Mouse (Mus musculus) forebrain, embryonic 12.5 days (tissue): ENCODE measurements around the gene Vsnl1. TPM values are rescaled to one million over a fixed set of nuclear protein-coding genes. Genes with fewer than 3 reads are reported as not detected.

Source experiments
- ATAC-seq: fragments of 200-750 bp; cut with Nextera tagmentation; 2 replicates; pipeline ENCODE4 v1.8.0; 2017; ENCODE audit warnings: moderate TSS enrichment; ENCODE audit not compliant: low FRiP score
- H3K27ac ChIP-seq: fragments of 300-500 bp; sonication (generic); 2 replicates; pipeline ENCODE4 v1.5.1; 2016; ENCODE audit warnings: mild to moderate bottlenecking
- H3K27me3 ChIP-seq: fragments of 300-500 bp; sonication (generic); 2 replicates; pipeline ENCODE4 v1.6.1; 2016; ENCODE audit warnings: mild to moderate bottlenecking
- H3K36me3 ChIP-seq: fragments of 300-500 bp; sonication (generic); replicated peaks from 2 replicates; pipeline ENCODE4 v1.6.1; 2016; ENCODE audit warnings: mild to moderate bottlenecking
- H3K4me1 ChIP-seq: fragments of 300-500 bp; sonication (generic); 2 replicates; pipeline ENCODE4 v1.6.1; 2016
- H3K4me2 ChIP-seq: fragments of 300-500 bp; sonication (generic); 2 replicates; pipeline ENCODE4 v1.6.1; 2016; ENCODE audit warnings: mild to moderate bottlenecking, moderate library complexity
- H3K4me3 ChIP-seq: fragments of 300-500 bp; sonication (generic); replicated peaks from 2 replicates; pipeline ENCODE4 v1.5.1; 2016; ENCODE audit warnings: mild to moderate bottlenecking
- H3K9ac ChIP-seq: fragments of 300-500 bp; sonication (generic); 2 replicates; pipeline ENCODE4 v1.6.1; 2016; ENCODE audit warnings: mild to moderate bottlenecking
- H3K9me3 ChIP-seq: fragments of 300-500 bp; sonication (generic); 2 replicates; pipeline ENCODE4 v1.6.1; 2016
- whole genome bisulfite sequencing: fragments of 180-500 bp; shearing (Covaris S2); methylation state at CpG from one replicate; pipeline ENCODE4 v1.1.7; 2016; 5-methylcytosine and 5-hydroxymethylcytosine counted together
- polyA plus RNA-seq: library from polyadenylated mRNA; unstranded; fragments of >200 nt; fragmentation: Nextera tagmentation; extraction: Ambion mirVana; gene quantifications from 2 replicates; pipeline ENCODE4 v1.2.1, GENCODE M21; 2016

Vsnl1 gene
- polyA plus RNA-seq, 1 experiment from 2014 or later = 1.6 TPM

DNA sequence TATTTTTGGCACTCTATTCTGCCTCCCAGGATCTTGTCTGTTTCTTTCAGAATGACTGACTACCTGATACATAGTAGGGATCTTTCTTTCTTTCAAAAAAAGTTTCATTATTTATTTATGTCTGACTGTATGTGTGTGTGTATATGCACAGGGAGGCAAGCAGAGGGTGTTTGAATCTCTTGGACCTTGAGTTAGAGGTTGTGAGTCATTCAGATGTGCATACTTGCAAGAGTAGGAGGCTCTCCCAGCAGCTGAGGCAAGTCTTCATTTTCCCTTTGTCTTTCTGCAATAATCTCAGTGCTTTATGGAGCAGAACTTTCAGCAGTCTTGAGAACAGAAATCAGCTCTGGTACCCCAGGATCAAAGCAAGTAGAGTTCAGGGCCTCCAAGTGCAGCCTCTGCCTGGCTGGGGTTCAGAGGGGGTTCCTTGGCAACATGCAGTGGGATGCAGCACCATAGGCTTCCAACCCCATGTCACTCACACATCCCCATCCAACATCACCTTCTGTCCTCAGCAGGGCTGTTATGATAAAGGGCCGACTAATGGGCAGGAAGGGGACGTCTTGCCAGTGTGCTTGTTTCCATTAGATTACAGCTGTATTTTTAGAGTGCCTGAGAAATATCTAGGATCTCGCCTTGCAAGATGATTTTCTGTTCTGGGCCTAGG, 69.2 kb downstream of the Vsnl1 start:
- H3K9me3 ChIP-seq = no peaks in the 10 kb centered on the region
- no peaks in the 10 kb centered on the region for H3K36me3 ChIP-seq
- no peak overlapping the region for H3K9ac ChIP-seq
- no peak overlapping the region for H3K27ac ChIP-seq
- H3K4me3 ChIP-seq = no peak overlapping the region
- 76% methylated on average over 3 of the region's 3 CpGs for WGBS
- H3K4me1 ChIP-seq = no peaks in the 10 kb centered on the region
- no peak for ATAC-seq
- no peaks in the 10 kb centered on the region for H3K27me3 ChIP-seq
- H3K4me2 ChIP-seq = no peak overlapping the region

GRCm38 (mm10) chr12:11364870-11365269, 71.5 kb downstream of the Vsnl1 start:
- H3K27ac ChIP-seq = no peak overlapping the region
- H3K4me1 ChIP-seq = no peaks in the 10 kb centered on the region
- H3K36me3 ChIP-seq = no peaks in the 10 kb centered on the region
- no peak overlapping the region for H3K4me3 ChIP-seq
- no peak for ATAC-seq
- H3K9me3 ChIP-seq = no peaks in the 10 kb centered on the region
- H3K27me3 ChIP-seq = no peaks in the 10 kb centered on the region
- WGBS = 71% methylated on average over 6 of the region's 6 CpGs
- no peak overlapping the region for H3K9ac ChIP-seq
- no peak overlapping the region for H3K4me2 ChIP-seq

DNA sequence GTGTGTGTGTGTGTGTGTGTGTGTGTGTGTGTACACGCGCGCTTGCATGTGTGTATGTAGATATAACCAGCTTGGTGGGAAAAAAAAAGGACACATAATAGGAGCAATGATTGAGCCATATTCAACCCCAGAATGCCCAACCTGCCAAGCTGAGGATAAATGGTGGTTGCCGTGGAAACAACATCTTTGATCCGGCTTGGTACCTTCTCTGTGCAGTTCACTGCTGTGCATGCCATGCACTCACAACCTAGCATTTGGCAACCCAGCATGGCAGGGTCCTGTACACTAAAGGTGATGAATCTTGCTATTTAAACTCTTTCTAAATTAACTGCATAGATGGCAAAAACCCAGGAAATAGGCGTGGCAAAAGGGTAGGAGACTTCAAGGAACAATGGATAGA, 74.0 kb downstream of the Vsnl1 start:
- Histone ChIP-seq H3K4me1 (no peaks in the 10 kb centered on the region), H3K27me3 (no peaks in the 10 kb centered on the region), H3K36me3 (no peaks in the 10 kb centered on the region), H3K4me2 (no peak overlapping the region), H3K4me3 (no peak overlapping the region), H3K9ac (no peak overlapping the region), H3K9me3 (no peaks in the 10 kb centered on the region), H3K27ac (no peak overlapping the region)
- 83% methylated on average over 6 of the region's 6 CpGs for WGBS
- no peak for ATAC-seq

DNA sequence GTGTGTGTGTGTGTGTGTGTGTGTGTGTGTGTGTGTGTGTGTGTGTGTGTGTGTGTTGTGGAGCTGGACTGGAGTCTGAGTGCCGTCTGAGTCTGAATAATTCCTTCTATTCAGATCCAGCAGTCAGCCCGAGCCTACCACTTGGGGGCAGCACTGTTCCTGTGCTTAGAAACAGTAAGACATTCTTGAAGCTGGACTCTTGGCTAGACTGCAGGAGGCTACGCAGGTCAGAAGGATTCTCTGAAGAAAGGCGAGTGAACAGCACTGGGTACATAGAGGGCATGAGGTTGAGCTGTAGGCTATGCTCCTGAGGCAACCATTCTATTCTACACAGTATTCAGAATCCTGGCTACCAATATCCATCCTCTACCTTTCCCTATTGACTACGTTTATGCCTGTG, 85.5 kb downstream of the Vsnl1 start:
- peak; percentile 63; the same call in 1 of the 2 replicates for ATAC-seq

DNA sequence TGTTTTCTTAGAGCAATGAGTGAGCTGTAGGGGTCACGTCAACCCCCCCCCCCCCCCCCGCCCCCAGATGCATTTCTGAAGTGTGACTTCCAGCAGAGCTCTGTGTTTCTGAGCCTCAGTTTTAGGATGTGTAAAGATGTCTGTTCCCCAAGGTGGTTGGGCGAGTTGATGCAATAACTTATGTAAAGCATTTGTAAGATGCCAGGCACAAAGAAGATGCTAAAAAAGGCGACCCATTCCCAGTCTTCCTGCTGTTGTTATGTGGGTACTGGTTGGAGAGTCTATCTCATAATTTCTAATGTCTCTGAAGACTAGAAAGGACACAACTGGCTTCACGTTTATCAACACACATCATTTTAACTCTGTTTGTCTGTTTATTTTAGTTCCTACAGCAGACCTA, 86.5 kb downstream of the Vsnl1 start:
- H3K36me3 ChIP-seq = no peaks in the 10 kb centered on the region
- H3K9me3 ChIP-seq = no peaks in the 10 kb centered on the region
- no peak overlapping the region for H3K4me2 ChIP-seq
- H3K27ac ChIP-seq = no peak overlapping the region
- no peaks in the 10 kb centered on the region for H3K27me3 ChIP-seq
- H3K4me1 ChIP-seq = peaks cover 5% of the 10 kb centered on the region; the same call in 1 of the 2 replicates
- H3K9ac ChIP-seq = no peak overlapping the region
- no peak for ATAC-seq
- H3K4me3 ChIP-seq = no peak overlapping the region
- 57% methylated on average over 5 of the region's 5 CpGs for WGBS

More for the DNA sequence above, 85.5 kb downstream of the Vsnl1 start:
- Histone ChIP-seq H3K9me3 (no peaks in the 10 kb centered on the region), H3K9ac (no peak overlapping the region), H3K4me3 (no peak overlapping the region), H3K27me3 (no peaks in the 10 kb centered on the region), H3K27ac (no peak overlapping the region), H3K4me2 (no peak overlapping the region), H3K4me1 (peaks cover 5% of the 10 kb centered on the region; the same call in 1 of the 2 replicates), H3K36me3 (no peaks in the 10 kb centered on the region)
- WGBS = 35% methylated on average over 5 of the region's 5 CpGs

GRCm38 (mm10) chr12:11348423-11348822, 88.0 kb downstream of the Vsnl1 start:
- H3K36me3 ChIP-seq = no peaks in the 10 kb centered on the region
- ATAC-seq = no peak
- WGBS = 5% methylated on average over 1 of the region's 1 CpGs

GRCm38 (mm10) chr12:11345963-11346362, 90.5 kb downstream of the Vsnl1 start:
- Histone ChIP-seq H3K4me3 (no peak overlapping the region), H3K9me3 (no peaks in the 10 kb centered on the region), H3K27me3 (no peaks in the 10 kb centered on the region), H3K27ac (no peak overlapping the region), H3K36me3 (no peaks in the 10 kb centered on the region), H3K4me1 (peaks cover 5% of the 10 kb centered on the region; the same call in 1 of the 2 replicates), H3K9ac (no peak overlapping the region), H3K4me2 (no peak overlapping the region)
- ATAC-seq = no peak
- 83% methylated on average over 2 of the region's 2 CpGs for WGBS

More at GRCm38 (mm10) chr12:11348423-11348822, 88.0 kb downstream of the Vsnl1 start:
- Histone ChIP-seq H3K4me3 (no peak overlapping the region), H3K27ac (no peak overlapping the region), H3K4me2 (no peak overlapping the region), H3K9me3 (no peaks in the 10 kb centered on the region), H3K9ac (no peak overlapping the region), H3K4me1 (peaks cover 5% of the 10 kb centered on the region; the same call in 1 of the 2 replicates), H3K27me3 (no peaks in the 10 kb centered on the region)

- H3K27ac ChIP-seq = no peak overlapping the region
- 81% methylated on average over 6 of the region's 6 CpGs for WGBS
- H3K4me2 ChIP-seq = no peak overlapping the region
- no peaks in the 10 kb centered on the region for H3K9me3 ChIP-seq
- H3K4me1 ChIP-seq = no peaks in the 10 kb centered on the region
- no peaks in the 10 kb centered on the region for H3K36me3 ChIP-seq
- no peak overlapping the region for H3K4me3 ChIP-seq
- ATAC-seq = no peak
- no peak overlapping the region for H3K9ac ChIP-seq
- no peaks in the 10 kb centered on the region for H3K27me3 ChIP-seq
Observed at GRCm38 (mm10) chr12:11342020-11342600, 94.3 kb downstream of the Vsnl1 start.

- H3K9ac ChIP-seq = no peak overlapping the region
- ATAC-seq = no peak
- no peak overlapping the region for H3K4me3 ChIP-seq
- H3K27me3 ChIP-seq = no peaks in the 10 kb centered on the region
- no peaks in the 10 kb centered on the region for H3K9me3 ChIP-seq
- H3K4me2 ChIP-seq = no peak overlapping the region
- H3K36me3 ChIP-seq = no peaks in the 10 kb centered on the region
- H3K4me1 ChIP-seq = no peaks in the 10 kb centered on the region
- WGBS = 90% methylated on average over 2 of the region's 2 CpGs
- no peak overlapping the region for H3K27ac ChIP-seq
Observed at GRCm38 (mm10) chr12:11338251-11338650, 98.2 kb downstream of the Vsnl1 start.

DNA sequence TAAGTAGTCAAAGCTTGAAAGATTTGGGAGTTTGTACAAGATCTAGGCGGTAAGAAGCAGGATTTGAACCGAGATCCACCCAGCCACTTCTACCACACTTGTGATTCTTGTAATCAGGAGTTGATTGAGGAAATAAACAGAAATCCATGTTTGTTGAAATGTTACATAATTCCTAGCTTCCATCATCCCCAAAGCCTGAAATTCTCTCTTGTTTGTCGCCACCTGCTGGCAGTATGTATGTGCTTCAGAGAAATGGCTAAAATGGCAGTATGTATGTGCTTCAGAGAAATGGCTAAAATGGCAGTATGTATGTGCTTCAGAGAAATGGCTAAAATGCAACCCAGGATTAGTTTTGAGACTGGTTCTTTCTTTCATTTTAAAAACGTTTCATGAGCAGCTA, 99.6 kb downstream of the Vsnl1 start:
- no peaks in the 10 kb centered on the region for H3K4me1 ChIP-seq
- H3K9me3 ChIP-seq = no peaks in the 10 kb centered on the region
- no peak overlapping the region for H3K4me2 ChIP-seq
- H3K36me3 ChIP-seq = no peaks in the 10 kb centered on the region
- no peak overlapping the region for H3K27ac ChIP-seq
- H3K9ac ChIP-seq = no peak overlapping the region
- H3K27me3 ChIP-seq = no peaks in the 10 kb centered on the region
- no peak for ATAC-seq
- 46% methylated on average over 4 of the region's 4 CpGs for WGBS
- no peak overlapping the region for H3K4me3 ChIP-seq

- no peak overlapping the region for H3K4me2 ChIP-seq
- no peaks in the 10 kb centered on the region for H3K36me3 ChIP-seq
- H3K4me3 ChIP-seq = no peak overlapping the region
- no peak for ATAC-seq
- 80% methylated on average over 3 of the region's 3 CpGs for WGBS
- H3K9ac ChIP-seq = no peak overlapping the region
- H3K27ac ChIP-seq = no peak overlapping the region
- no peaks in the 10 kb centered on the region for H3K27me3 ChIP-seq
- no peaks in the 10 kb centered on the region for H3K4me1 ChIP-seq
- H3K9me3 ChIP-seq = no peaks in the 10 kb centered on the region
Observed at GRCm38 (mm10) chr12:11326483-11326882, 109.9 kb downstream of the Vsnl1 start.

DNA sequence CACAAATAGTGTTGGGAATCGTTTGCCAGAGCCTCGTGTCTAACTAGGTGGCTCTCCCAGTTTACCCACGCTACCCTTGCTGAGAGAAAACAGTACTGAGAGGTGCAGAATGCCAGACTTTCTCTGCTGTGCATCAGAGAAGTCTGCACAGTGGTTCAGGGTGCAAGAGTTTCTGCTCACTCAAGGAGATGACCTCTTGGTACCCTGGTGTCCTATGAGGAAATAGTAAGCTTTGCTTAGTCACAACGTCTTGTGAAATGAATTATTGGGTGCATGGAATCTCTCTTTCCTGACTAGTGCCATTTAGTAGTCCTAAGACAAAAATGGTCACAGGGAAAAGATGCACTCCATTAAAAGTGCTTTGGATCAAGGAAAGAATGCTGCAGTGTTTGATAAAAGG, 111.9 kb downstream of the Vsnl1 start:
- no peak overlapping the region for H3K4me3 ChIP-seq
- ATAC-seq = no peak
- no peak overlapping the region for H3K27ac ChIP-seq
- no peak overlapping the region for H3K4me2 ChIP-seq
- H3K9me3 ChIP-seq = no peaks in the 10 kb centered on the region
- no peaks in the 10 kb centered on the region for H3K4me1 ChIP-seq
- WGBS = 56% methylated on average over 4 of the region's 4 CpGs
- H3K27me3 ChIP-seq = no peaks in the 10 kb centered on the region
- H3K9ac ChIP-seq = no peak overlapping the region
- H3K36me3 ChIP-seq = no peaks in the 10 kb centered on the region

GRCm38 (mm10) chr12:11317671-11318070, 118.7 kb downstream of the Vsnl1 start:
- 73% methylated on average over 6 of the region's 6 CpGs for WGBS
- Histone ChIP-seq H3K4me2 (no peak overlapping the region), H3K9ac (no peak overlapping the region), H3K4me3 (no peak overlapping the region), H3K4me1 (no peaks in the 10 kb centered on the region), H3K9me3 (no peaks in the 10 kb centered on the region), H3K36me3 (peaks cover 37% of the 10 kb centered on the region), H3K27ac (no peak overlapping the region), H3K27me3 (no peaks in the 10 kb centered on the region)
- no peak for ATAC-seq
